Mouse (Mus musculus) spleen, adult 2 months (tissue): ENCODE data around the gene Rell1.

Experiments
- CTCF ChIP-seq: fragments of 200-500 bp; IDR thresholded peaks from 2 replicates; pipeline ENCODE4 v1.5.1; 2011; ENCODE audit warnings: mild to moderate bottlenecking, inconsistent platforms; ENCODE audit not compliant: insufficient read depth, insufficient read length, insufficient replicate concordance; ENCODE audit errors: extremely low read depth
- POLR2A ChIP-seq: fragments of 200-500 bp; IDR thresholded peaks from 2 replicates; pipeline ENCODE4 v1.6.1; 2011; ENCODE audit warnings: low read depth, low read length, inconsistent platforms

DNA sequence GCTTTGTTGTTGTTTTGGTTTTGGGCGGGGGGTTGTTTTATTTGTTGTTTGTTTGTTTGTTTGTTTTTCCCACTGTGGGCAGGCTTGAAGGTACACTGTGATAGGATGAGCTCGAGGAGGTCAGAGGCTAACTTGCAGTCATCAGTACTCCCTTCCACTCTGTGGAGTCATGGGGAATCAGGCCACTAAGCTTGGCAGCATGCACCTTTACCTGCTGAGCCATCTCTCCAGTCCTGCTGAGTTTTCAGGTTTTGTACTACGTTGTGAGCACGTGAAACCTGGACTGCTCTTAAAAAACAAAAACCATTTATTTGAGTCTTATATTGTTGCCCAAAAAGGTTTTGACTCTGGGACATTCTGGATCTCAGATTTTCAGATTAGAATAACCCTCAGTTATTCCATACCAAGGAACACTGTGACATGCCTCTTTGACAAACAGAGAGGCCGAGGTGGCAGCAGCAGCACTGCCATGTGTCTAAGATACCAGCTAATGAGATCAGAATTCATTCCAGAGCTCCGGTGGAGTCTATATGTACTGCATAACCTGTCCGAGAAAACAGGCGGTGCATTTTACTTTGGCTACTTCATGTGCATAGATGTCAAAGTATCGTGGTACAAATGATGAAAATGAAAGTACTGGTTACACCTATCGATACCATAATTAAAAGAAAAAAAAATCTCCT, 52.1 kb downstream of the Rell1 start:
- TF ChIP-seq CTCF (no peak), POLR2A (no peak)
